Mouse (Mus musculus): Measurements from ENCODE around the gene Tbc1d7.

Gene Tbc1d7

DNA sequence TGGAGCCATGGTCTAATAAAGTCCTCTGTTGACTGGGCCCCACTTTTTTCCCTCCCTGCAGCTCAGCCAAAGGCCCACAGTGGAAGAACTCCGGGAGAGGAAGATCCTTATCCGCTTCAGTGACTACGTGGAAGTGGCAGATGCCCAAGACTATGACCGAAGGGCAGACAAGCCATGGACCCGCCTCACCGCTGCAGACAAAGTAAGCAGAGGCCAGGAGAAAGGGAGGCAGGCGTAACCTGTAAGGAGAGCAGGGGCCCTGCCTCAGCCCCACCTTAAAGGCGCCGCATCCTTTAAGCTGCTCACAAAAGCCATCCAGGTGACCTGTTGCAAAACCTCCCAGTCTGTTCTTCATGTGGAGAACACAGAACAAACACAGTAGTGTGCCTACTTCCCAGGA, 38.4 kb downstream of the Tbc1d7 start:
- DNase-seq, result no peak

DNA sequence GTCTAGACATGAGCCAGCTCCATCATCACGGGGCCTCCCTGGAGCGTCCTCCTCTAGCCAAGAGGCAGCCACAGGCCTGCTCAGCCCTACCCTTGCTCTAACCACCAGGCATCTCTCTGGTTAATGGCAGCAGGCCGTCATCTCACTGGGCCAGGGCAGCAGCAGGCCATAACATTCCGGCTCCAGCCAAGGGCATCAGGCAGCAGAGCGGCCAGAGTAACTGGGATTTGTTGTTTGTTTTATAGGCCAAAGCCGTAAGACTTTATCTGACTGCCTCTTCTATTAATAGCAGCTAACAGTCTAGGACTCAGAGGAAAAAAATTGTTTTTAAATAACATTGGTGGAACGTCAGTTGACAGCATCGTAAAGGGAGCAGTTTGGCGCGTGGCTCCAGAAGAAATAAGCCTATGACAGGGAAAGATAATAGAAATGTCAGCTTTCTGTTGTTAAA, 39.5 kb downstream of the Tbc1d7 start:
- no peak for DNase-seq

DNA sequence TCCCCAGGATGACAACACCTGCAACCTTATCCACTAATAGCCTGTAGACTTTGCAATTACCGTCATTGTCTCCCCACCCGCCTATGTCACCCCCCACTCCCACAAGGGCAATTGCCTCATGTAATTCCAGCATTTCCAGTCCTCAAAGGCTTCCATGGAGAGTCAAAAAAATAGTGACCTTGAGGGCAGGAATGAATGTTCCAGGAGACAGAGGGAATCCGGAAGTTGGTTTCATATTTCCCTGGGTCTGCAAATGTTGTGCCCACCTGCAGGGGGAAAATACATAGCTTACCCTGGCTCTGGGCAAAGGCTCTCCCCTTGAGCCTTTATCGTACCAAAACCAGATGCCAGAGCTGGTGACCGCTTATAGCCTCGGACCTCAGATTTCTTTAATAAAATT, 41.1 kb downstream of the Tbc1d7 start:
- no peak for DNase-seq

DNA sequence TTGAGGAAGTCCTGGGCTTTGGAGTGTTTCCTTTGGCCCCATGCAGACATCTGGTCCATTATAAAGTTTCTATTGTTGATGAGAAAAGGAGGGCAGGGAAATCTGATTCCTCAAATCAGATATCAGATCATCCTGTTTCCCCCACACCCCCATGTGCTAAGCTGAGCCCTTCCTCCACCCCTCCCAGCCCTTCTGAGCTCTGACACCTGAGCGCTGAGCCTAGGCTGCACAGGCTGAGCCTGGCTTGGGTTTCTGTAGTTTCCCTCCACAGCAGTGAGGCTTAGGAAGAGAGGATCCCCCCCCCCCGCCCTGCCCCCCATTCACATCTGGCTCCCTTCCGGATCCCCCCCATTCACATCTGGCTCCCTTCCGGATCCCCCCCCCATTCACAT, 46.6 kb downstream of the Tbc1d7 start:
- DNase-seq, result no peak

GRCm38 (mm10) chr13:43123895-43124682, 47.2 kb downstream of the Tbc1d7 start:
- DNase-seq, result no peak

DNA sequence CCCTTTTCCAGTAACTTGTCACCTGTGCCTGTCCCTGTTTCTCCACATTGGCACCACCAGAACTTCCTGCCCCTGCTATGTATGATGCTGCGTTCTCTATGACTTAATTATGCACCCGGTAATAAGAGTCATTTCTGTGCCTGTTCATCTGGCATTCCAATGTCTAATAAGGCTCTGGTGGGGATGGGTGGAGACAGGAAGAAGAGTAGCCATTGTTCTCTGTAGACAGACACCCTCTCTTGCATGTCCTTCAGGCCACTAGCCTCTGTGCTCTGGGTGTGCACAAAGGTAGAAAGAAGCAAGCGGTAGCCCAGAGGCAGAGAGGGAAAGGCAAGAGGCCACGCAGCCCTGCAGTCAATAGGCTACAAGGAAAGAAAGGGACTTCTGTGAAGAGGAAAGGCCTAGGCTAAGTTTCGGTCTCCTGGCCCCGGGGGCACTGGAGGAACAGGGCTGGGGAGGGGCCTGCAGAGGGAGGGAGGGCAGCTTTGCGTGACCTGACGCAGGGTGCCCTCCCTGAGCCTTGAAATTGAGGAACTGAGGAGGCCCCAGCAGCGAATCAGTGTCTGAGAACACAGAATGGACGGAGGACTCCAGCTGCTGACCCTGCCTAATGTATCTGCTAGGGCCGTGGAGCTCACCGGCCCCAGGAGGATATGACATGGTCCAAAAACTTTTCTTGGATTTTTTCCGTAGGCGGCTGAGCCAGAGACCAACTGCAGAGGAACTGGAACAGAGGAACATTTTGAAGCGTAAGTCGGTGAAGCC, 48.8 kb downstream of the Tbc1d7 start:
- no peak for DNase-seq

DNA sequence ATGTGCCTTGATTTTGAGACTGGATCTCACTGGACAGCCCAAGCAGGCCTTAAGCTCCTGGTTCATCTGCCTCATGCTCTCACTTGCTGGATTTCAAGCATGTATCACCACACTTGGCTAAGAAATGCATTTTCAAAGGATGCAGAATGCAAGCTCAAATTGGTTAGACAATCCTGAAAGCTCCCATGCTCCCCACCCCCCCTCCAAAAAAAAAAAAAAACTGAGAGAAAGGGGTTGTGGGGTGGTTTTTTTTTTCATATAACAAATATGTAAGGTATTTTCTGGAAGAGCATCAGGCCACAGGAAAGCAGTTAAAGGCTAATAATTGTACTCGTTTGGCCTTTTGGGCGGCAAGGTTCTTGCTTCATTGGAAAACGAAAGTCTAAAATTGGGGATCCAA, 58.2 kb downstream of the Tbc1d7 start:
- DNase-seq, result no peak

- DNase-seq, result no peak
Measured at GRCm38 (mm10) chr13:43112707-43113106, 58.6 kb downstream of the Tbc1d7 start.

GRCm38 (mm10) chr13:43112280-43112679, 59.0 kb downstream of the Tbc1d7 start:
- DNase-seq, result peak; percentile 56

DNA sequence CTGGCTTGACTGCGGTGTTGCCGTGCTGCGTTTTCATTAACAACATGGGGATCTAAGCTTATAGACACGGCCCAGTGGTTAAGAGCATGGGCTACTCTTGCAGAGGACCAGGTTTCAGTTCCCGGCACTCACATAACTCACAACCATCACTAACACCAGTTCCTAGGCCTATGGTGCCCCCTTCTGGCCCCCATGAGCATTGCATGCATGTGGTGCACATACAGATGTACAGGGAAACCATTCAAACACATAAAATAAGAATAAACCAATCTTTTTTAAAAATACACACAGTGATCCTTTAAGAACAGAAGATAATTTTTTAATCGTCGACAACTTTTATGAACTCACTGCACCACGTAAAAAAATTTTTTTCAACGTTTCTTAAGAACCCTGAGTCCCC, 66.8 kb downstream of the Tbc1d7 start:
- no peak for DNase-seq

DNA sequence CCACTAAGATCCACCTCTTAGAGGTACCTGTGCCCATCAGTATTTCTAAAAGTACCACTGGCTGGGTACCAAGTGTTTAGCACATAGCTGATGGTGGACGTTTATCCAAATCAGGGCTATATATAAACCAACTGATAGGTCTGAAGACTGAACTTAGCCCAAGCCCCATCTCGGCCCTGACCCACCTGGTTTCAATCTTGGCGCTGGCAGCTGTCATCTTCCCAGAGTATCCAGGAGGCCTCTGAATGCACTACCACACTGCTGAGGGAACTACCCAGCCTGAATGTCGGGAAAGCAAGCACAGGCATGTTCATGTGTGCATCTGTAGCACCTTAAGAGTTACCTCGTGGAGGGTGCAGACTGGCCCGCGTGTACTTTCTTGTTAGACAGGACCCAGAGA, 68.4 kb downstream of the Tbc1d7 start:
- no peak for DNase-seq
